Mouse (Mus musculus) adrenal gland, postnatal 25 days (tissue): Measurements from ENCODE around the gene Crct1. TPM values are rescaled to one million over a fixed set of nuclear protein-coding genes. Genes with fewer than 3 reads are reported as not detected.

ENCODE experiments used
- DNase-seq: peaks from one replicate; pipeline ENCODE4 v3.0.0; 2021; ENCODE audit warnings: mixed read lengths
- long read RNA-seq: library from polyadenylated mRNA; stranded (forward); transcript quantifications from one replicate; pipeline ENCODE4 v2.0.0, GENCODE M21; 2021
- total RNA-seq: library from RNA; stranded (reverse); gene quantifications from 2 replicates; pipeline ENCODE4 v1.2.3, GENCODE M21; 2021

Gene Crct1
- not detected in 2 replicates for total RNA-seq
- long read RNA-seq, result 0 reads

- DNase-seq, result no peak
Observed at GRCm38 (mm10) chr3:93015460-93016104, at the start of gene Crct1. Crct1 (minus strand) TSS chr3:93015687.

DNA sequence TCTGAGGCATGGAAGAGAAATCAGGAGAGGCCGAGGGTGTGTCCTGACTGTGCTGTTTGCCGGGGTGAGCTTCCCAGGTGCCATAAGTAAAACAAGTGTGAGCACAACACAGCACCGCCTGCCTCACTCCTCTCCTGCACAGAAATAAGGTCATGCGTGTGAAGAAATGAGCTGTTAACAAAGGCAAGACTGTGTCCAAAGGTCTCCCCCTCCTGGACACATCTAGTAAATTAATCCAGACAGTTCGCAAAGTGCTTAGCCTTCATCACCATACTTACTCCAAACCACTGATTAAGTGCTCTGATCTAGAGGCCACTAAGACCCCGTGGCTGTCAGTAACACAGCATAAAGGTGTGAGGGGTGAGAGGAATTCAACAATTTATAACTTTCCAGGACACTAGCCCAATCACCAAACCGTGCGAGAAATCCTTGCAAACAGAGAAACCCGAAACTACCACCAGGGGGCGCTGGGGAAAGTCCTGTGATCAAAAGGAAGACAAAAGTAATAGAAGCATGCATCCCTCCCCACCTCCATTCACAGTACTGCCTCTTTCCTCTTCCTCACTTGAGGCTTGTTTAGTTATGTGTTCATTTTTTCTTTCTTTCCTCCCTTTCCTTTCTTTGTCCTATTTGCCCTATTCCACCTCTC is 37.5 kb upstream of the Crct1 start:
- DNase-seq, result peak; percentile 15

DNA sequence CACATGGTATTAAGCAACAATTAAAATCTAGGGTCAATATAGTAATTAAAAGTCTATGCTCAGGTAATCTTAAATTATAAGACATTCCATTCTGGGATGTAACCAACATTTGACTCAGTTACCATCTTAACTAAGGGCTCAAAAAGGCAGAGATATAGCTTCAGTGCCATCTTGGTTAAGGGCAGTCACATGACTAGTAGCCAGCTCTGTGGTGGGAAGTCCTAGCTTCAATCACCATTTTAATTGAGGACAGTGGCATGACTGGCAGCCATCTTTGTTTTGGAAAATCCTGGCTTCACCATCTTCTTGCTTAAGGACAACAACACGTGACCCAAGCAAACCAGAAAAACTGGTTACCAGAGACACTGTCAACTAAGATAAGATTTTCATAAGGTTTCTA is 34.7 kb upstream of the Crct1 start:
- DNase-seq, result no peak

- DNase-seq, result no peak
Observed at GRCm38 (mm10) chr3:93031450-93031849, 16.0 kb upstream of the Crct1 start.

DNA sequence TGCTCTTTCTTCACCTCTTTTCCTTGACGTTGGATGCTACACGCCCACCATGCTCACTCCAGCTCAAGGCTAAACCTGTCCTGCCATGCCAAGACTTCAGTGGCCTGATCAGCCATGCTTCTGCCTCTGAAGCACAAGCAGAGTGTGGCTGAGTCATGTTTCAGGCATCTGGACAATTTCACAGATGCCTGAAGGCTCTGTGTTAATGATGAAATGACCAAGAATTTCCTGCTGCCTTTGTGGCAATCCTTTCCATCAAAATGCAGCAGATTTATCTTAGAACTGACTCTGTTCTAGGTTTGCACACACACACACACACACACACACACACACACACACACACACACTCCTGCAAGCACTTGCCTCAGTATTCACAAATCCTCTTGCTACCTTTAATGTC is 10.0 kb upstream of the Crct1 start:
- no peak for DNase-seq

GRCm38 (mm10) chr3:93023411-93024184 is 8.1 kb upstream of the Crct1 start:
- DNase-seq, result no peak

- DNase-seq, result no peak
Observed at GRCm38 (mm10) chr3:93021171-93021570, 5.7 kb upstream of the Crct1 start.

DNA sequence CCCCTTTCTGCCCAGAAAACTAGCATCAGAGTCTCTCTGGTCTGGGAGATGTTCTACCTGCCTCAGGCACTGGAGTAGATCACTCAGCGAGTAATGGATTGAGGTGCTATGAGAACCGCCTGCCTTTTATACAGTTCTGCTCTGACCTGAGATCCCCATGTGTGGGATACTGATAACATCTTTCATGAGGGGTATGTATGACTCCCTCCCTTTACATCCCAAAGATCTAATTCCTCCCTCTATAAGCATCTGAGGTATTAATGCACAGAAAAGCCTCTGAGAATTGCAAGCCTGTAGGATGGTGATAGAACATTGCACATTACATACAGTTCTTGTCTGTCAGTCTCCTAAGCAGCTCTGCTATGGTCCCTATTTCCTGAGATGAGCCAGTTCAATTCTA is 3.5 kb upstream of the Crct1 start, which contains the start of gene Lce1m:
Gene Lce1m (minus strand): TSS at position 101 of the 400 bp plus-strand sequence.
- DNase-seq, result no peak

DNA sequence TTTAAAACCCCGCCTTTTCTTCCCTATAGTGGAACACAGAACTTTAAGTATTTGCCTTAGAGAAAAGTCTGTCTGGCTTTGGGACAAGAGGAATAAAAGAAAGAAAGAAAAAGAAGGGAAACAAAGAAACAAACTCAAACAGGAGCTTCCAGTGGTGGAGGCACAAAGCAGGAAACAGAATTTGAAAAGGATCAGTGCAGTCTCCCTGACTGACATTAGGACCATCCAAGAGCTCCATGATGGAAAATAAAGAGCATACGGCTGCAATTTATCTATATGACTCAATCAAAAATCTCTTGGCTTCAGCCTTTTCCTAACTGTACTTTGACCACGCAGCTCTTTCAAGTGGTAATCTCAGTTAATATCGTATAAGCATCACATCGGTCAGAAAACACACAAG is 616 bp downstream of the Crct1 start:
- no peak for DNase-seq

GRCm38 (mm10) chr3:93014378-93014801 is 1.1 kb downstream of the Crct1 start:
- peak; percentile 19 for DNase-seq

DNA sequence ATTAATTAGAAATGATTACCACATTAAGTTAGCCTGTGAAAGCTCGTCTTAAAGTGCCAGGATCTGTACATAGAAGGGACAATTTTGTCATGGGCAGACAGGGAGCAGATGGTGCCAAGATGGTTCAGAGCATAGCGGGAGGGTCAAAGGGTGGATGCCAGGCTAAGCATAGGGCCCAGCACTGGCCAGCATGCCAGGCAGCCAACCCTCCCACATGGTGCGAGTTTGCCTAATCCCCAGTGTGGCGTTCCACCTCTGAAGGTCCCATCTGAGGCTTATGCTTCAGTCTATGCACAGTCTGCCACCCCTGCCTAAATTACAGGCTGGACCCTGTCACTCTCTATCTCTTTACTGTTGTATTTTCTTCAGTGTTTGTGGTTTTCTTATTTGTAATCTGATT is 12.6 kb downstream of the Crct1 start:
- no peak for DNase-seq

- DNase-seq, result no peak
Observed at GRCm38 (mm10) chr3:93000621-93001020, 14.9 kb downstream of the Crct1 start.

DNA sequence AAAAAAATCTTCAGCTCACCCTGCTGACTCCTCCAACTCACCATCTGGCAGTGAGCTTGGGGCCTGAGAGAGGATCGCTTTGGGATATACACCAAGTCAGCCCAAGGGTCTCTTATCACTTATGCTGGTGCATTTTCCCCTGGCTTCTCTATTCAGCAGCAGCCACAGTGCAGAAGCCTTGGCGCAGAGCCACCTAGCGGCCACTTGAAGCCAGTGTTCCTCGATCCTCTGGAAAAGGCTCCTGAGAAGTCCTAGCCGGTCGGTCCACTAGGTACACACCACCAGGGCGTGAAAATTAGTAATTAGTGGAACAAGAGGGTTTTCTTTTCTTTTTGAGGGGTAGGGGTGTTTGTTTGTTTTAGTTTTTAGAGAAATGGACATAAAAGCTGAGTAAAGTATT is 16.8 kb downstream of the Crct1 start:
- DNase-seq, result peak; percentile 74

DNA sequence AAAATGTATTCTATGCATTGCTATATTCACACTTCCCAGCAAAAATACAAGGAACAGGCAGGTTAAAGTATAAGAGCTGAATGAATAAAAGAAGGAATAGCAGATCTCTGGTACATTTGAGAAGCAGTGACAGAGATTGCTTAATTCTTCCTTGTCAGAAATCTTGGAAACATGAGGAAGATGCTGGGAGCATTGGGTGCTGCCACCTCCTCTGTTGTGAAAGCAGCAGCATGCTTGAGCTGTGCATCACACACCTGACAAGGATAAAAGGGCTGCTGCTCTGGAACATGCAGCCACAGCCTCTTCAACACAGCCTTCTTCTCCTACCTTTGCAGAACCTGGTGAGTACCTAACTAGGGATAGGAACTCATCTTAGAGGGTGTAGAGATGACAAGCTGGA is 23.6 kb downstream of the Crct1 start, which contains the start of gene Lce3f:
Gene Lce3f (plus strand): TSS at position 301 of the 400 bp plus-strand sequence.
- no peak for DNase-seq

GRCm38 (mm10) chr3:92978484-92978883 is 37.0 kb downstream of the Crct1 start:
- DNase-seq, result no peak

GRCm38 (mm10) chr3:92966761-92967160 is 48.7 kb downstream of the Crct1 start, which contains the start of gene Lce3e:
Lce3e (plus strand) TSS chr3:92967061.
- DNase-seq, result no peak

Other genes with a start within 250 kb of the Crct1 start
- gene Lce1i, start 236.8 kb downstream of the Crct1 start, total RNA-seq, result not detected in 2 replicates
- gene Lce1j, start 225.2 kb downstream of the Crct1 start, total RNA-seq, result not detected in 2 replicates
- gene Lce1k, start 207.8 kb downstream of the Crct1 start, total RNA-seq, result not detected in 2 replicates
- not detected in 2 replicates for gene Kprp, start 188.4 kb downstream of the Crct1 start, total RNA-seq
- gene Lce1l, start 164.4 kb downstream of the Crct1 start, total RNA-seq, result not detected in 2 replicates
- not detected in 2 replicates for gene 2310050C09Rik, start 145.5 kb downstream of the Crct1 start, total RNA-seq
- gene Lce3a, start 89.5 kb downstream of the Crct1 start, total RNA-seq, result not detected in 2 replicates
- not detected in 2 replicates for gene Lce3b, start 82.7 kb downstream of the Crct1 start, total RNA-seq
- not detected in 2 replicates for gene Lce3c, start 71.2 kb downstream of the Crct1 start, total RNA-seq
- gene Lce3d, start 58.3 kb downstream of the Crct1 start, total RNA-seq, result not detected in 2 replicates
- gene Lce3e, start 48.6 kb downstream of the Crct1 start, total RNA-seq, result not detected in 2 replicates
- gene Lce3f, start 23.5 kb downstream of the Crct1 start, total RNA-seq, result not detected in 2 replicates
- not detected in 2 replicates for gene Lce1m, start 3.4 kb upstream of the Crct1 start, total RNA-seq
- not detected in 2 replicates for gene Gm4858, start 53.1 kb upstream of the Crct1 start, total RNA-seq
- not detected in 2 replicates for gene Crnn, start 129.1 kb upstream of the Crct1 start, total RNA-seq
- not detected in 2 replicates for gene Flg2, start 181.6 kb upstream of the Crct1 start, total RNA-seq